Mouse (Mus musculus): ENCODE measurements around the gene Tmem143. TPM values are rescaled to one million over a fixed set of nuclear protein-coding genes. Genes with fewer than 3 reads are reported as not detected.
"Not testable (repeated sequence)": the region's sequence is repeated elsewhere in the genome, so short reads cannot be mapped to it uniquely, and the experiment has no call there.

Tmem143 gene
- polyA plus RNA-seq, 1 experiment from 2014 or later: 3.6 TPM

- Histone ChIP-seq H3K4me2 (peak within 1 kb of the TSS; percentile 72), H3K36me3 (replicated peaks) (0 out of 2 replicates have a peak, but pooled peaks cover 4% of the 10 kb centered on the region), H3K4me3 (replicated peaks) (peak within 1 kb of the TSS; percentile 60), H3K4me1 (replicated peaks) (peaks cover 59% of the 10 kb centered on the region), H3K27ac (replicated peaks) (peak within 1 kb of the TSS; percentile 87), H3K9me3 (replicated peaks) (no peaks in the 10 kb centered on the region), H3K27me3 (no peaks in the 10 kb centered on the region; the same call in 1 of the 2 replicates), H3K9ac (peak within 1 kb of the TSS; percentile 28)
- peak; percentile 62 for ATAC-seq (ENCODE audit: insufficient read depth)
- WGBS (ENCODE audit: insufficient replicate concordance): 2% methylated on average over 24 of the region's 24 CpGs
These were observed 27.2 kb downstream of the Tmem143 start, which contains the start of gene Ccdc114 for GRCm38 (mm10) chr7:45923762-45924428. Gene Ccdc114 (plus strand): TSS chr7:45924072.

DNA sequence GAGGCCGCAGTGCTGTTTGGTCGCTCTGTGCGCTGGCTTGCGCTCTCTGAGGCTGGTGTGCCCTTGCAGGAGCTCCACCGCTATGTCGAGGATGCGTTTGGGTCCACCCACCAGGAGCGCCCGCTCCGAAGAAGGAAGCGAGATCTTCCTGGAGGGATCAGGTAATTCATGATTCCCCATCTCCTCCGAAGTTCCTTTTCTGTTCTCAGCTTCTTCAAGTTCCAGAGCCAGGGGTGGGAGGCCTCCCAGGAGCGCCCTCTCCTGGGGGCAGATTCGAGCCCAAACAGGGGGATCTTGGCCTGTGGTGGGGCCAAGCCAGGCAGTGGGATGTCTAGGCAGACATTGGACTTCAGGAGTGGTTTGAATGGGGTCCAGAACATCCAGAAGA is 27.7 kb downstream of the Tmem143 start:
- no peak for ATAC-seq (ENCODE audit: insufficient read depth)
- H3K4me2 ChIP-seq: peak overlapping the region; percentile 72
- no peaks in the 10 kb centered on the region; the same call in 1 of the 2 replicates for H3K27me3 ChIP-seq
- 8% methylated on average over 14 of the region's 14 CpGs for WGBS (ENCODE audit: insufficient replicate concordance)
- H3K27ac ChIP-seq (replicated peaks): peak overlapping the region; percentile 87
- no peaks in the 10 kb centered on the region for H3K36me3 ChIP-seq (replicated peaks)
- no peaks in the 10 kb centered on the region for H3K9me3 ChIP-seq (replicated peaks)
- H3K9ac ChIP-seq: peak overlapping the region; percentile 28; the same call in 1 of the 2 replicates
- H3K4me3 ChIP-seq (replicated peaks): peak overlapping the region; percentile 60
- H3K4me1 ChIP-seq (replicated peaks): peaks cover 54% of the 10 kb centered on the region

DNA sequence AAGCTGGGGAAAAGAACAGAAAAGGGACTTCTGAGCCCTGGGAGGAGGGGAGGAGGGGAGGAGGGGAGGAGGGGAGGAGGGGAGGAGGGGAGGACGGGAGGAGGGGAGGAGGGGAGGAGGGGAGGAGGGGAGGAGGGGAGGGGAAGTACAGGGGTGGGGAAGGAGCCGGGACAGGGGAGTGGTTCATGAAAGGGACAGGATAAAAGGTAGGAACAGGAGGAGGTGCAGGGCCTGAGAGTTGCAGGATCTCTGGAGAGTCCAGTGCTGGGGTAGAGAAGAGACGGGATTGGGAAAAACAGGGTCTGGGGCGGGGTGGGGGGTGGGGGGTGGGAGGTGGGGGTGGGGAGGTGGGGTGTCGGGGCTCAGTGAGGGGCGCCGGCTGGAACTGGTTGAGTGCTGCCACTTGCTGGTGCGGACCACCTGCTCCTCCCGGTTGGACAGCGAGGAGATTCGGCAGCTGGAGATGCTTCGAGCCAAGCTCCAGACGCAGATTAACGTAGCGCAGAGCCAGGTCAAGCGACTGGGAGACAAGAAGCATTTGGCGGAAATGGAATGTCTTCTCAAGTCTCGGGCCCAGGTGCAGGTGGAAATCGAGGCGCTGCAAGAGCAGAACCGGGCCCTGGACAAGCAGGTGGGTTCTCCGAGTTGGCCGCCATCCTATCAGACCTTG is 32.0 kb downstream of the Tmem143 start:
- H3K9ac ChIP-seq: no peak overlapping the region
- peaks cover 11% of the 10 kb centered on the region for H3K4me1 ChIP-seq (replicated peaks)
- no peak for ATAC-seq (ENCODE audit: insufficient read depth)
- no peak overlapping the region for H3K4me2 ChIP-seq
- no peaks in the 10 kb centered on the region; the same call in 1 of the 2 replicates for H3K27me3 ChIP-seq
- H3K9me3 ChIP-seq (replicated peaks): no peaks in the 10 kb centered on the region
- WGBS (ENCODE audit: insufficient replicate concordance): 51% methylated on average over 20 of the region's 23 CpGs
- H3K27ac ChIP-seq (replicated peaks): no peak overlapping the region
- no peaks in the 10 kb centered on the region for H3K36me3 ChIP-seq (replicated peaks)
- no peak overlapping the region for H3K4me3 ChIP-seq (replicated peaks)

DNA sequence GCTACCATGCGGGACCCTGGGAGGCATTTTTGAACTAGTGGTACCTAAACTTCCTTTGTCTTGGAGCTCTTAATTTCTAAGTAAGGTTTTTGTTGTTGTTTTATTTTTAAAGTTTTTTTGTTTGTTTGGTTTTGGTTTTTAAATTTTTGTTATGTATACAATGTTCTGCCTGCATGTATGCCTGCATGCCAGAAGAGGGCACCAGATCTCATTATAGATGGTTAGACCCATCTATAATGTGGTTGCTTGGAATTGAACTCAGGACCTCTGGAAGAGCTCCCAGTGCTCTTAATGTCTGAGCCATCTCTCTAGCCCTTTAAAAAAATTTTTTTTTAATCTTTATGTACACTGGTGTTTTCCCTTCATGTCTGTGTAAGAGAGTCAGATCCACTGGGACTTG is 32.9 kb downstream of the Tmem143 start:
- Histone ChIP-seq H3K4me3 (replicated peaks) (no peak overlapping the region), H3K36me3 (replicated peaks) (no peaks in the 10 kb centered on the region), H3K27ac (replicated peaks) (no peak overlapping the region), H3K4me1 (replicated peaks) (peaks cover 2% of the 10 kb centered on the region), H3K27me3 (no peaks in the 10 kb centered on the region; the same call in 1 of the 2 replicates), H3K9me3 (replicated peaks) (no peaks in the 10 kb centered on the region), H3K4me2 (no peak overlapping the region), H3K9ac (no peak overlapping the region)
- 82% methylated on average over 1 of the region's 1 CpGs for WGBS (ENCODE audit: insufficient replicate concordance)
- no peak for ATAC-seq (ENCODE audit: insufficient read depth)

DNA sequence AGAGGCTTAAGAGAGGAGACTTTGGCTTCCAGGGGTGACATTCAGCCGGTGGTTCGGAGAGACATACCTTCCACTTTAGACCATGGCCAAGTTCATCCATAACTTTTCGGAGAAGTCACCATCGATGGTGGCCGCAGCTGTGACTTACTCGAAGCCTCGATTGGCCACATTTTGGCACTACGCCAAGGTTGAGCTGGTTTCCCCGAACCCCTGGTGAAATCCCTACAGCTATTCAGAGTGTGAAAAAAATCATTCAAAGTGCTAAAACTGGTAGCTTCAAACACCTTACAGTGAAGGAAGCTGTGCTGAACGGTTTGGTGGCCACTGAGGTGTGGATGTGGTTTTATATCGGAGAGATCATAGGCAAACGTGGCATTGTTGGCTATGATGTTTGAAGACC is 37.0 kb downstream of the Tmem143 start:
- H3K27me3 ChIP-seq; H3K4me3 ChIP-seq (replicated peaks); ATAC-seq (ENCODE audit: insufficient read depth); H3K36me3 ChIP-seq (replicated peaks); H3K27ac ChIP-seq (replicated peaks); H3K4me1 ChIP-seq (replicated peaks); H3K4me2 ChIP-seq; H3K9ac ChIP-seq; H3K9me3 ChIP-seq (replicated peaks): not testable (repeated sequence)
- WGBS (ENCODE audit: insufficient replicate concordance): 74% methylated on average over 12 of the region's 12 CpGs

DNA sequence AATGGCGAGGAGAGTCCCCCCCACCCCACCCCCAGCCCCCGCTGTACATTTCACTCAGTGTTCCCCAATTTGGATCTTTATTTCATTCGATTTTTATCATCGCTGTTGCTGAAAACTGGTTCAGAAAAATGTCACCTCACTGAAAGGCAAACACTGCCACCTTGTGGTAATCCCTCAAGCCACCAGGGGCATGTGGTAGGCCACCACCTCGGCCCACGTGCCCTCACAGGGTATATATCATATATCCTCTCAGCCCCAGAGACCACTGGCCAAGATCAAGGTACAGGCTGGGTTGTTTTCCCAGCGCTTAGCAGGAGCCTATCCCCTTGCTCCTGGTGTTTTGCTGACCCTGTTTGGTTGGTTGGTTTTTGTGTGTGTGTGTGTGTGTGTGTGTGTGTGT is 38.4 kb downstream of the Tmem143 start:
- Histone ChIP-seq H3K4me2 (no peak overlapping the region), H3K4me3 (replicated peaks) (no peak overlapping the region), H3K9me3 (replicated peaks) (no peaks in the 10 kb centered on the region), H3K27ac (replicated peaks) (no peak overlapping the region), H3K27me3 (no peaks in the 10 kb centered on the region), H3K9ac (no peak overlapping the region), H3K4me1 (replicated peaks) (no peaks in the 10 kb centered on the region), H3K36me3 (replicated peaks) (no peaks in the 10 kb centered on the region)
- ATAC-seq (ENCODE audit: insufficient read depth): peak; percentile 40; the same call in 1 of the 2 replicates
- 15% methylated on average over 7 of the region's 7 CpGs for WGBS (ENCODE audit: insufficient replicate concordance)

- Histone ChIP-seq H3K36me3 (replicated peaks) (no peaks in the 10 kb centered on the region), H3K9ac (no peak overlapping the region), H3K27me3 (no peaks in the 10 kb centered on the region), H3K9me3 (replicated peaks) (no peaks in the 10 kb centered on the region), H3K27ac (replicated peaks) (no peak overlapping the region), H3K4me3 (replicated peaks) (no peak overlapping the region), H3K4me1 (replicated peaks) (no peaks in the 10 kb centered on the region), H3K4me2 (no peak overlapping the region)
- WGBS (ENCODE audit: insufficient replicate concordance): 33% methylated on average over 2 of the region's 2 CpGs
- no peak for ATAC-seq (ENCODE audit: insufficient read depth)
These were observed 43.1 kb downstream of the Tmem143 start for GRCm38 (mm10) chr7:45939836-45940235.

DNA sequence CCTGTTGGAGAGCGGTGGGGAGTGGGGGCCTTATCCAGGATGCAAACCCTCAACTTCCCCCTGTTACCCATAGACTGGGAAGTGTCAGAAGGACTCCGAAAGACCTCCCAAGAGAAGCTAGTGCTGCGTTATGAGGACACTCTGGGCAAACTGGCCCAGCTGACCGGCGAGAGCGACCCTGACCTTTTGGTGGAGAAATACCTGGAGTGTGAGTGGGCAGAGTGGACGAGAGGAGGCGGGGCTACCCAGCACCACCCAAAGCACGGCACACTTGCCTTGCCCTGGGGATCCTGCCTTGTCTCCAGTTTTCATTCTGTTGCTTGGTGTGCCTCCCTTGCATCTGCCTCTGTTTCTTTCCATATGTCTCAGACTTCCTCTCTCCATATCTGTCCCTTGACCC is 45.2 kb downstream of the Tmem143 start:
- Histone ChIP-seq H3K9ac (no peak overlapping the region), H3K4me1 (replicated peaks) (no peaks in the 10 kb centered on the region), H3K9me3 (replicated peaks) (no peaks in the 10 kb centered on the region), H3K4me2 (no peak overlapping the region), H3K36me3 (replicated peaks) (no peaks in the 10 kb centered on the region), H3K27me3 (no peaks in the 10 kb centered on the region), H3K27ac (replicated peaks) (no peak overlapping the region), H3K4me3 (replicated peaks) (no peak overlapping the region)
- ATAC-seq (ENCODE audit: insufficient read depth): no peak
- WGBS (ENCODE audit: insufficient replicate concordance): 60% methylated on average over 9 of the region's 9 CpGs

- not testable (repeated sequence) for H3K36me3 ChIP-seq (replicated peaks); ATAC-seq (ENCODE audit: insufficient read depth); H3K4me1 ChIP-seq (replicated peaks); H3K4me3 ChIP-seq (replicated peaks); H3K27ac ChIP-seq (replicated peaks); H3K9me3 ChIP-seq (replicated peaks); H3K4me2 ChIP-seq; H3K9ac ChIP-seq; H3K27me3 ChIP-seq
- 71% methylated on average over 1 of the region's 1 CpGs for WGBS (ENCODE audit: insufficient replicate concordance)
These were observed 46.5 kb downstream of the Tmem143 start for GRCm38 (mm10) chr7:45943280-45943679.

- 49% methylated on average over 4 of the region's 4 CpGs for WGBS (ENCODE audit: insufficient replicate concordance)
- H3K9ac ChIP-seq: no peak overlapping the region
- H3K27ac ChIP-seq (replicated peaks): no peak overlapping the region
- no peak for ATAC-seq (ENCODE audit: insufficient read depth)
- H3K9me3 ChIP-seq (replicated peaks): no peaks in the 10 kb centered on the region
- no peaks in the 10 kb centered on the region; the same call in 1 of the 2 replicates for H3K4me1 ChIP-seq (replicated peaks)
- no peaks in the 10 kb centered on the region for H3K36me3 ChIP-seq (replicated peaks)
- H3K27me3 ChIP-seq: no peaks in the 10 kb centered on the region
- no peak overlapping the region for H3K4me2 ChIP-seq
- H3K4me3 ChIP-seq (replicated peaks): no peak overlapping the region
These were observed 52.3 kb downstream of the Tmem143 start for GRCm38 (mm10) chr7:45949061-45949460.

- H3K27ac ChIP-seq (replicated peaks): no peak overlapping the region
- H3K9ac ChIP-seq: no peak overlapping the region
- no peaks in the 10 kb centered on the region for H3K4me1 ChIP-seq (replicated peaks)
- no peak overlapping the region for H3K4me3 ChIP-seq (replicated peaks)
- ATAC-seq (ENCODE audit: insufficient read depth): no peak
- H3K4me2 ChIP-seq: no peak overlapping the region
- no peaks in the 10 kb centered on the region for H3K27me3 ChIP-seq
- no peaks in the 10 kb centered on the region for H3K36me3 ChIP-seq (replicated peaks)
- 34% methylated on average over 4 of the region's 4 CpGs for WGBS (ENCODE audit: insufficient replicate concordance)
- no peaks in the 10 kb centered on the region for H3K9me3 ChIP-seq (replicated peaks)
These were observed 59.9 kb downstream of the Tmem143 start for GRCm38 (mm10) chr7:45956611-45957010.
